Mouse (Mus musculus) left cerebral cortex, postnatal 14 days (tissue): Measurements from ENCODE around the gene Tbcel. TPM values are rescaled to one million over a fixed set of nuclear protein-coding genes. Genes with fewer than 3 reads are reported as not detected.

Experiments used
- DNase-seq, 2 experiments: peaks; one replicate each; pipeline ENCODE4 v3.0.0; 2021 to 2022; ENCODE audit warnings: low spot score in 2 of 2, mixed read lengths in 1 of 2
- intact Hi-C: fragments of 180-260 bp; cut with DNase I; formaldehyde crosslinking; loops from one replicate; pipeline ENCODE4 v1.15.1; 2025
- total RNA-seq, 2 experiments: library from RNA; stranded (reverse); gene quantifications; 2 replicates each; pipeline ENCODE4 v1.2.3; 2021

Gene Tbcel
- total RNA-seq, 2 experiments from 2014 or later: 47.2 to 53.8 TPM

DNA sequence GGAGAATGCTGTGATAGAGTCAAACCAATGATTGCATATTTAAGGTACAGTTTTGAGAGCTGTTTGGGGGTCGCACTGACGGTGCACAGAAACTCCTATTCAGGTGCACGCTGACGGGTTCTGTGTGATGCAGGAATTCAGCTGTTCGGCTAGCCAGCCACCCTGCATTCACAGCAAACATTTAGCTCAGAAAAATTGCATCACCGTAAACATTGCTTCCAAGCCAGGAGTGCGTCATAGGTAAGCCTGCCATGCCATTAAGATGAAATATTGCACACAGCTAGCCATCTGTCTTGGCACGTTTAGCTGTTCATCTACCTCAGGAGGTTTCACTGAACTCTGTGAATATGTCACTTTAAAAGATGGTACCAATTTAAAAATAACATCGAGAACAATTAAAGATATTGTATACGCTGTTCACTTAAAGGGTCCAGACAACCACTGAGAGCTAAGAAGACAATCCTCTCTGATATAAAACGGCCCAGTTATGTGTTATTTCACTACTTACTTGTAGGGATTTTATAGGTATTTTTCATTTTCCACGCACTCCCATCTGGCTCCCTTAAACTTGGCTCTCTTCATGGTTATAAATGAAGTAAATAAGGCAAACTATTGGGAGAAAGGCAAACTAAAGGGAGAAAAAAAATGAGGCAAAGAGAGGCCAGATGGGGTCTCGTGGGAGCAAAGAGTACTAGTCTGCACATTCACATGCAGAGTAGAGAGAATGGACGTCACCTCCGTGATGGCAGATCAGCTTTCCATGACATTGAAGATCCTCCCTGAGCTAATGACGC is 16.8 kb downstream of the Tbcel start:
- peak in 1 of 2 experiments; percentile 12 for DNase-seq

DNA sequence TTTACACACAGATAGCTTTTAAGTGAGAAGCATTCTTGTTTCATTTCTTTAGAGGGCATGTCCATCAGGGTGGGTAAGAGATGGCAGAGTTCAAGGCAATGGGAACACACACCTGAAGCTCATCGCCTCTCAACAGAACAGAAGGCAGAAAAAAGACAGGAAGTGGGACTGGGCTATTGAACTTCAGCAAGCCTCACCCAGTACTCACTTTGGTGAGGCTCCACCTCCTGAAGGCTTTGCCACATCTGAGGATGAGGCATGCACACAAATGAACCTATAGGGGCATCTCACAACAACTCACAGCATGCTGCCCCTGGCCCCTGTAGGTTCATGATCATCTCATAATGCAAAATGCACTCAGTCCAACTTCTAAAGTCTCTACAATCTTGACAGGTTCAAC is 19.5 kb downstream of the Tbcel start:
- no peak for DNase-seq
- intact Hi-C loops: no loop called here

More for the DNA sequence above, 16.8 kb downstream of the Tbcel start:
- intact Hi-C loops: no loop called here

DNA sequence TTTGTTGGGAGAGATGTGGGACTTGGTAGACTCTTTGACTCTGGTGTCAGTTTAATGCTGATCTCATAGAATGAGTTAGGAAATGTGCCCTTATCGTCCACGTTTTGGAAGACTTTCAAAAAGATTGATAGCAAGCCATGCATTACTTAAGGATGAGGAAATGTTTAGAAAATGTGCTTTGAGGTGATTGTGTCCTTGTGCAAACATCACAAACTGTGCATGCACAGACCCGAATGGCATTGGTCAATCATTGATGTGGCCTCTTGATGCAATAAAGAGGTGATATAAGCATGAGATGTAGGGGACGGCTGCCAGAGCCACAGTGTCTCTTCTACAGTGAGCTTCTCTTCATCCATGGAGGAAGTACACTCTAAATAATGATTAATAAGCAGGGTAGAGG is 20.7 kb downstream of the Tbcel start:
- DNase-seq: no peak
- intact Hi-C loops: no loop called here

DNA sequence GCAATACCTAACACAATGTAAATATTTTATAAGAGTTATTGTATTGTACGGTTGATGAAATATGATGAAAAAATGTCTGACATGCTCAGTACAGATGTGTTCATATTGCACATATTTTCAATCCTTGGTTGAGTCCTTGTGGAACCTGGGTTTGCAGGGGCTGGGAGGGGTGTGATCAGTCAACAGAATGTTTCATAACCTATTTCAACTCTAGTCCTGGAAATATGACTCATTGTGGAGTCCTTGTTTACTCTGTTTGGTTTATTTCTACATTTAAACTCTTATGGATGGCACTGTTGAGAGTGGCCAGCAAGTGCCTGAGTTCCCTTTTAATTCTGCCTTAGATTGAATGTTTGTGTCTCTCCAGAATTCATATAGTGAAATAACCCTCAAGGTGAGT is 22.9 kb downstream of the Tbcel start:
- no peak for DNase-seq
- intact Hi-C loops: no loop called here

DNA sequence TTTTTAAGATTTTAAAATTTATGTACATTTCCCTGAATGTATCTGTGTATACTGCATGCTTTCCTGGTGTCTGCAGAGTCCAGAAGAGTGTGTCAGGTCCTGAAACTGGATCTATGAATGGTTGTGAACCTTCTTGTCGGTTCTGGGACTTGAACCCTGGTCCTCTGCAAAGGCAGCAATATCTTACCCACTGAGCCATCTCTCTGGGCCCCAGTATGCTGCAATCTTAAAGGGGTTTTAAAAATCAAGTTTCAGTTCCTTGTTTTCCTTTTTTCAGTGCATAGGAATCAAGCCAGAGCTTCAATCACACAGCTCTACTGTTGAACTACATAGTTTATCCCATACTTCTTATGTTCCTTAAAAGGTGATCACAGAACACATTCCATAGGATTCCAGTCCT is 24.7 kb downstream of the Tbcel start:
- no peak for DNase-seq

DNA sequence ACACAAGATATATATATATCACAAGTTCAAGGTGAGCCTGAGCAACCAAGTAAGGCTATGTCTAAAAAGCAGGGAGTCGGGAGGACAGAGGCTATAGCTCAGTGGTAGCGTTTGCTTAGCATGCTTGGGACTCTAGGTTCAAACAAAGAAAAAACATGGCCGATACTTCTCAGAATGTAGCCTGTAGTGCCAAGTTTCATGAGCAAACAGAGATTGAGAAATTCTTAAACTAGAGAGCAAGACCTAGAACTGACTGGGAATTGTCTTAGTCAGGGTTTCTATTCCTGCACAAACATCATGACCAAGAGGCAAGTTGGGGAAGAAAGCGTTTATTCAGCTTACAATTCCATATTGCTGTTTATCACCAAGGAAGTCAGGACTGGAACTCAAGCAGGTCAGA is 31.4 kb downstream of the Tbcel start:
- intact Hi-C loops: no loop called here
- DNase-seq: no peak

More for the DNA sequence above, 24.7 kb downstream of the Tbcel start:
- intact Hi-C loops: no loop called here

DNA sequence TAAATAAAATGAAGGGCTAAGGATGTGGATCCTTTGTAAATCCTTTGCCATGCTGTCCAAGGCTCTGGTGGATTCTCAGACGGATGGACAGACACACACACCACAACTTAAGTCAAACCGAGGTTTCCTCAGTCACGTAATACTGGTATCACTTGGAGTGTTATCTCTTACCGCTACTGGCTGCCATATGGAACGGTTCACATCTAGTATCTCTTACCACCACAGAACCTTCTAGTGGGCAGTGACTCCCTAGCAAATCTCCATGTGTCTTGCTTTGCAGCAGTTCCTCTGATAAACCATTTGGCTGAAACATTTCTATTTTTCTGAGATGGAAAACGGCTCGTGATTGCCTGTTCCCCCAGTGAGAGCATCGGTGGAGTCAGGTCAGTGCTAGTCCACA is 33.4 kb downstream of the Tbcel start:
- intact Hi-C loops: no loop called here
- no peak for DNase-seq

DNA sequence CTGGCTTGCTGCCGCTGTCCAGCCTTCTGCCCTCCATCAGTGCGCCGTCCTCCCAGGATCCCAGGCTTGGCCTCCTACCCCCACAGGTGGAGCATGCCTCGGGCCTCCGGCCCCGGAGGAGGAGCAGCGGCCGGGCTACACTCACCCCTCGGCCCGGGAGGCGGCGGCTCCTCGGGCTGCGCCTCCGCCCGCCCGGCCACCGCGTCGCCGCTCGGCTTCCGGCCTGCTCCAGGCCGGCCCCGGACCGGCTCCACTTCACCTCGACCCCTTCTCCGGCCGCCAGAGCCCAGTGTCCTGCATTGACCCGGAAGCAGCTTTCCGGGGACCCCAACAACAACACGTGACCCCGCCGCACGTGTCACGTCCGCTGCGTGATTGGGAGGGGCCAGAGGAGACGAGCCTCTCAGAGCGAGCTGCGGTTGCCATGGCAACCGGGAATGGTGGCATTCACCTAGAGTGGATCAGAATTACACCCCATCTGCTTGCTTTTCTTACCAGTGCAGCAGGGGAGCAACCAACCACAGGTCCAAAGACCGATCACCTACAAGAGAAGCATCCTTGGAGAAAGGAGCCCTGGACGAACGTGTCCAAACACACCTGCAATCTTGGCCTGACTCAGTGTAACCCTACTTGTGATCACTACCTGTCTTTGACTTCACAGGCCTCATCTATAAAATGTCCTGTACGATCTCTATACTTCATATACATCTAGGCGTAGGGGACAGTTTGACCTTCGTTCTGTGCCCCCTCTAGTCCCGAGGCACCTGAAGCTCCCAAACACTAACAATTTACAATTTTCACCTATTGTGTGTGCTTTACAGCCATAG is 35.5 kb downstream of the Tbcel start:
- DNase-seq: peak; percentile 94 to 96
- intact Hi-C loops: no loop called here

DNA sequence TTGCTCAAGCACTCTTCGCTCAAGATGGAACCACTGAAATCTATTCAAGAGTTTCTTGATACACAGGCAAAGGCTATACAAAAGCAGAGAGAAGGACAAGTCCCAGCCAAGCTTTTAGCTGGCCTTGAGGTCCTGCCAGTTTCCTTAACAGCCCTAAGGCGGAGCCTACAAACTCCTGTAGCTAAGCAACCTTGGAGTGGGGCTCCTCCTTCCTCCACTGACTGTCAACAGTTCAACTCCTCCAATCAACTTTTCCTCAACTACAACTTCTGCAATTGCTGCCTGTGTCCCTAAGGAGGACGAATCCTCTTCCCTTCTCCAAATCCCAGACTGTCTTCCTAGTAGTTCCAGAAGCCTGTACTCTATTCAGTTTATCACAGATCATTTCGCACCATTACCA is 36.4 kb downstream of the Tbcel start:
- intact Hi-C loops: no loop called here
- DNase-seq: peak; percentile 25 to 69

DNA sequence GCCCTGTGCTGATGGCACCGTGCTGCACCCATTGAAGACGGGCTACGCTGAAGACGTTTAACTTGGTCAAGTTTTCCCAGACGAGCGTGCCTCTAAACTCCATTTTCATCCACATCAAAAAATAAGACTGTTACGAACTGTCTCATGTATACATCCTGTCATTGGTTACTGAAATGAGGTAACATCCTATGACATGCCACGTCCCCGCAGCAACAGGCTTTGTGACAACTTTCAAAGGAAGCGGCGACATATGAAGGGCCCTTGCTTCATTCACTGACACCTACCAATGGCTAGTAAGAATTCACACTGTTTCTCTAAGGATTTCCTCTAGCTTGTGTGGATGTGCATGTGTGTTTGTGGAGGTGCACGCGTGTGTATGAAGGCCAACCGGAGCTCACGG is 38.3 kb downstream of the Tbcel start:
- intact Hi-C loops: no loop called here
- no peak for DNase-seq

DNA sequence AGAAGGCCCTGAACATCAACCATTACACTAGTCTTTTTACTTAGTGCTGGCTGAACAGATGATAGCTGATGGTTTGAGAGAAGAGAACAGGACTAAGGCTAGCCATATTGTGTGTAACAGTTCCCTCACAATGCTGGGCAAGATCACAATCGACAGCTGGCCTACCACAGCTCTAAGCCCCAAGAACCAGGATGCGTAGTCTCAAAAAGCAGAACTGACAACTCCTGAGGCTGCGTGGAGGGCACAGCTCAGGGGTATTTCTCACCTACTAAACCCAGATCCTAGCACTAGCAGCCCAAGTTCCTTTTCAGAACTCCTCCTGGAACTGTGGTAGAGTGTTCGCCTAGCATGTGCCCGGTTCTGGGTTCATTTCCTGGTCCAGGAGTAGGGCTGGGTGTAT is 39.2 kb downstream of the Tbcel start:
- no peak for DNase-seq
- intact Hi-C loops: no loop called here

DNA sequence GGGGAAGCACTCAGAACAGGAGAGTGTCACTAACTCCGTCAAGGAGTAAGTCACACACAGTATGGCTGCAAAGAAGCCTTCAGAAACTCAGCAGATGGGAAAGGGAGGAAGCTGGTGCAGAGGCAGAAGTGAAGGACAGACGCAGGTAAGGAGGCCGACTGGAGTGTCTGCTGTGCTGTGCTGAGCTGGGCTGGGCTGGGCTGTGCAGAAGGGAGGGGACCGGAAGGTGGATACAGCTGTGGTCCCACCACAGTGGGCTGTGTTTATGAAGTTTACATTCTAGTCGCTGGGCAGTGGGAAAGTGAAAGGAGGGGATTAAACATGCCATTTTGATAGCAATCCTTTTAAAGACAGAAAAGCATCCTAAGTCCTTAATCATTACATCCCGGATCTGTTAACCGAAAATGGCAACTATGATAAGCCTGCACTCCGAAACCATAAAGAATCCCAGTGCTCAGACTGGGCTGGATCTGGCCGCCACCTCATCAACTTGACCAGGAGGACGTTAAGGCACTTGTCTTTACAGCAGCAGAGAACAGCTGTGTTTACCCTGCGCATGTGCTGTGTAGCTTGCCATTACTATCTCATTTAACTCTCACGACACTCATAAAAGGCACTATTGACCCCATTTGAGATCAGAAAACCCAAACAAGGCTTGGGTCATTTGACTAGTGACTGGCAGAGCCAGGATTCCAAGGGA is 40.3 kb downstream of the Tbcel start:
- intact Hi-C loops: no loop called here
- DNase-seq: no peak

DNA sequence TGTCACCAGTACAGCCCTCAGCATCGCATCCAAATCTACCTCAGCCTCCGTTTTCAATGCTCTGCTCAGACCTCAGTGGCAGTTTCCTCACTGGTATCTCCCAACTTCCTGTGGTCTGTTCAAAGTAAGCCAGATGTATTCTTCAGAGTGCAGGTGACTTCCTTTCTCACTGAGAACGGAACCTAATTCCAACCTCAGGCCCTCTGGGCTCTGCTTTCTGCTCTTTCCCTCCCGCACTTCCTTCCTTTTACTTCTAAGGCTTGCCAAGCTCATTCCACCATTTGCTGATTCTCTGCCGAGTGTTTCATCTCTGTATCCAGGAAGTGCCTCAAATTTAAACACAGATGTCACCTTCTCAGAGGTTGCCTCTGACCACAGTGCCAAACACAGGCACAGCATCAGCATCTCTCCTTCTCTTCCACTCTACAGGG is 41.9 kb downstream of the Tbcel start:
- intact Hi-C loops: no loop called here
- no peak for DNase-seq

DNA sequence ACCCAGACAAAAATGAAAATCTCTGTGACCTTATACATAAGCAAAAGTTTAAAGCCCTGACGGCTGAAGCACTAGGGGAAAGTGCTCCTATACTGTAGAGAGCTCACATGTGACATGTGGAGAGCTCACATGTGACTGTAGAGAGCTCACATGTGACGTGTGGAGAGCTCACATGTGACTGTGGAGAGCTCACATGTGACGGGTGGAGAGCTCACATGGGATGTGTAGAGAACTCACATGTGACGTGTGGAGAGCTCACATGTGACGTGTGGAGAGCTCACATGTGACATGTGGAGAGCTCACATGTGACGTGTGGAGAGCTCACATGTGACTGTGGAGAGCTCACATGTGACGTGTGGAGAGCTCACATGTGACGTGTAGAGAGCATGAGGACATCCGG is 43.4 kb downstream of the Tbcel start:
- no peak for DNase-seq
- intact Hi-C loops: no loop called here

DNA sequence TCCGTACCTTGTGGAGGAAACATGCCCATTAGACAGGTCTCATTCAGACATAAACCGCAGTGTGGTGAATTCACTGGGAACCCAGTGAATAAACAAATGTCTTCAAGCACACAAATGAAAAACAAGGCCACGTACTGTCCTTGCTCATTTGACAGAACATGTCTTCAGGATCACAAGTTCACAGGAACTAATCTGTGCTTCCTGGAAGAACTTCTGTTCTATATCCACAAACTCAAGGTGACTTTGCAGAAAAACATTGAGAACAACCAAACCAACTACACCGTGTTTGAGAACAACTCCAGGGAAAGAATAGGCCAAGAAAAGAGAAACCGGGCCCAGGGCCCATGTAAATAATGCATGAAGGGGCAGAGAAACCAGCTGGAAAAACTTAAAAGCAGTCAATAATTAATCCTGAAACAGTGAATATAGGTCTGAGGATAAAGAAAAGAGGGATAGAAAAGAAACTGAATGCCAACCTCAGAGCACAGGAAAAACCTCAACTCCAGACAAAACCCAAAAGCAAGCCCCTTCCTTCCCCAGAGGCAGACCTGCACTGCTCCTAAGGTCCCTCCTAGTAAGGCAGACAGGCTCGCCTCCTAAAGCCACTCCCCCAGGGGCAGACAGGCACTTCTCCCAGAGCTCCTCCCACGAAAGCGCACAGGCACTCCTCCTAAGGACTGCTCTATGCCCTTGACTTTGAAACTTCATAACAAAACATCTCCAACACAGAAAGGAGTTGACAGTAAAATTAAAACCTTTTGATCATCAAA is 44.2 kb downstream of the Tbcel start:
- no peak for DNase-seq
- intact Hi-C loops: no loop called here

DNA sequence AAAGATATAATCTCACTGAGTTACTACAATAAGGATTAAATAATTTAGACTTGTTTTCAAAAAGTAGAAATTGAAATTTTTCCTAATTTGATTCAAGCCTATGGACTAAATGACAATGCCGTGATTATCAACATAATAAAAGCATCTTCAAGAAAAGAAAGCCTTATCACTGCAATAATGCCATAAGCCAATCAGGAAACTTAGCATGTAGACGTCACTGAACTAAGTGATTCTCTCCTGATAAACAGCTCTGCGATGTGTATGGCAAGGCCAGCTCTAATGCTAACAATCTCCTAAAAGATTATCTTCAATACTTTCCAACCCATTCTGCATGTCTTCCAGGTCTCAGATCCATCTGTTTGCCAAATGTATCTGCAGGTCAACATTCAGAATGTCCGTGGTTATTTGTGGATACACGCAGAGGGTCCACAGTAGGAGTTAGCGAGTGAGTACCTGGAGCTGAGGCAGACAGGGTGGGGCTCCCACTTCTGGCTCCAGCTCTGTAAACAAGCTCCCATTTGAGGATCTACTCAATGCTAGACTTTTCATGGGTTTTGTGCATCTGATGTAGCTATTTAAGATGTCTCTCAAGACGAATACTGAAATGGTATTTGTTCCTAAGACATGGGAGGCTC is 44.9 kb downstream of the Tbcel start:
- intact Hi-C loops: no loop called here
- no peak for DNase-seq

DNA sequence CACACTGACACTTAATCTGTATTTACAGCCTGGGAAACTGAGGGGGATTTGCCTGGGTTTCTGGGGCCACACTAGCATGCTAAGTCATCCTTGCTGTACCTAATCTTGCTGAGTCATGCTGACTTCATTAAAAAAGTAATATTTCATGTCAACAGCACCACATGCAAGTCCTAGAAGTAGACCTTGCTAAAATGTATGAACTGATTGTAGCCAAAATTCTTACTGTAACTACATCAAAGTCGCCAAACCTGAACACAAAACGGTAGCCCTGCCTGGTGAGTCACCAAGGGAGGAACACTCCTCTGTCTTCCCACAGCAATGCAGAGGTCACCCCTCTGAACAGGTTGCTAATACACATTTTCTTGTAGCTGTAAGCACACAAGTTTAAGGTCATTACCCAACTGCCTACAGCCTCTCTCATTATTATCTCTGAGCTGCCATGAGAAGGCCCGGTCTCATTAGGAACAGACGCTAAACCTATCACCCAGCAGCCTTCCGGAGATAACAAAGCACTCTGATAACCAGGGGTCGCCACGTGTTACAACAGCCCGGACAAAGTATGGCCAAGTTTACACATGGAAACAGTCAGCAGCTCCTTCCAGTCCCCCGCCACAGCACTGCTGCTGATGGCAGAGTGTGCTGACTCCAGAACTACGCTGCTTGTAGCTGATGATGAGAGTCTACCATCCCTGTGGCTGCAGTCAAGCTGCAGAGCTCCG is 46.1 kb downstream of the Tbcel start:
- intact Hi-C loops: no loop called here

DNA sequence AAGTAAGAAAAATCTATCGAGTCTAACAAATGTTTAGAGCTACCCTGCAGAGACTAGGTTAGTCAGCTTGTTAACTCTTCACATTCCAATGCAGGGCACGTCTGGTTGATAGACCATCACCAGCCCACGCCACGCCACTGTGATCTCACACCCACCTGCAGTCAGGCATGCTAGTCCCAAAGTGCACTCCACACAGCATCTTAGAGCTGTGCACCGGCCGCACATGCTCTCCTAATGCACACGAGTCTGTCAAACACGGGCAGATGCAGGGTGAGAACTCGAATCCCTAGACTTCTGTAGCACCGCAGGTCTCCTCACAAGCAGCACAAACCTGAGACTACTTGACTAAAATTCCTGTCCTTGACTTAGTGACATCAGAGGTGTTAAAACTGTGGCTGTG is 47.3 kb downstream of the Tbcel start:
- intact Hi-C loops: no loop called here
- DNase-seq: no peak

More for the DNA sequence above, 46.1 kb downstream of the Tbcel start:
- no peak for DNase-seq
